Mouse (Mus musculus) hindbrain, embryonic 14.5 days (tissue): ENCODE data around the gene Eml2. TPM values are rescaled to one million over a fixed set of nuclear protein-coding genes. Genes with fewer than 3 reads are reported as not detected.
A peak's percentile ranks its signal among the peaks of the same experiment; 100 is the strongest.

Experiments
- ATAC-seq: fragments of 200-750 bp; cut with Nextera tagmentation; 2 replicates; pipeline ENCODE4 v1.8.0; 2017; ENCODE audit warnings: moderate number of reproducible peaks, mild to moderate bottlenecking, moderate TSS enrichment, moderate library complexity; ENCODE audit not compliant: low FRiP score
- DNase-seq: peaks from one replicate; pipeline ENCODE4 v3.0.0-alpha.2; 2015; ENCODE audit warnings: low spot score
- H3K27ac ChIP-seq: fragments of 300-500 bp; sonication (generic); 2 replicates; pipeline ENCODE4 v1.5.1; 2014; ENCODE audit warnings: mild to moderate bottlenecking, moderate library complexity
- H3K27me3 ChIP-seq: fragments of 300-500 bp; sonication (generic); 2 replicates; pipeline ENCODE4 v1.6.1; 2014; ENCODE audit warnings: mild to moderate bottlenecking, low read length, mixed read lengths; ENCODE audit not compliant: control insufficient read depth, insufficient read depth
- H3K36me3 ChIP-seq: fragments of 300-500 bp; sonication (generic); replicated peaks from 2 replicates; pipeline ENCODE4 v1.6.1; 2014; ENCODE audit not compliant: control insufficient read depth, insufficient read depth
- H3K4me1 ChIP-seq: fragments of 300-500 bp; sonication (generic); replicated peaks from 2 replicates; pipeline ENCODE4 v1.6.1; 2014; ENCODE audit warnings: antibody characterized with exemption, low read length, mixed read lengths; ENCODE audit not compliant: control insufficient read depth, insufficient read depth
- H3K4me2 ChIP-seq: fragments of 300-500 bp; sonication (generic); replicated peaks from 2 replicates; pipeline ENCODE4 v1.6.1; 2014; ENCODE audit warnings: mild to moderate bottlenecking, moderate library complexity
- H3K4me3 ChIP-seq: fragments of 300-500 bp; sonication (generic); replicated peaks from 2 replicates; pipeline ENCODE4 v1.5.1; 2014; ENCODE audit warnings: mild to moderate bottlenecking, low read length
- H3K9ac ChIP-seq: fragments of 300-500 bp; sonication (generic); 2 replicates; pipeline ENCODE4 v1.6.1; 2014
- H3K9me3 ChIP-seq: fragments of 300-500 bp; sonication (generic); 2 replicates; pipeline ENCODE4 v1.6.1; 2016; ENCODE audit warnings: low read length; ENCODE audit not compliant: control insufficient read depth
- WGBS: fragments of 180-500 bp; shearing (Covaris S2); extraction: QIAGEN DNeasy Blood & Tissue Kit; methylation state at CpG from one replicate; pipeline ENCODE4 v1.1.7; 2014; 5-methylcytosine and 5-hydroxymethylcytosine counted together
- polyA plus RNA-seq: library from polyadenylated mRNA; unstranded; fragments of >200 nt; fragmentation: Nextera tagmentation; extraction: Ambion mirVana; gene quantifications from 2 replicates; pipeline ENCODE4 v1.2.1, GENCODE M21; 2014

Eml2 gene
- polyA plus RNA-seq, 1 experiment from 2014 or later = 3.6 TPM

- peaks cover 7% of the 10 kb centered on the region; the same call in 1 of the 2 replicates for H3K27me3 ChIP-seq
- no peaks in the 10 kb centered on the region for H3K9me3 ChIP-seq
- no peak overlapping the region for H3K4me3 ChIP-seq
- no peak overlapping the region for H3K9ac ChIP-seq
- DNase-seq (no peak), ATAC-seq (no peak)
- H3K36me3 ChIP-seq = no peaks in the 10 kb centered on the region
- no peak overlapping the region for H3K27ac ChIP-seq
- H3K4me1 ChIP-seq = 0 out of 2 replicates have a peak, but pooled peaks cover 3% of the 10 kb centered on the region
- WGBS = 72% methylated on average over 9 of the region's 9 CpGs
- H3K4me2 ChIP-seq = no peak overlapping the region
Observed at GRCm38 (mm10) chr7:19214940-19215339, 38.7 kb downstream of the Eml2 start.

DNA sequence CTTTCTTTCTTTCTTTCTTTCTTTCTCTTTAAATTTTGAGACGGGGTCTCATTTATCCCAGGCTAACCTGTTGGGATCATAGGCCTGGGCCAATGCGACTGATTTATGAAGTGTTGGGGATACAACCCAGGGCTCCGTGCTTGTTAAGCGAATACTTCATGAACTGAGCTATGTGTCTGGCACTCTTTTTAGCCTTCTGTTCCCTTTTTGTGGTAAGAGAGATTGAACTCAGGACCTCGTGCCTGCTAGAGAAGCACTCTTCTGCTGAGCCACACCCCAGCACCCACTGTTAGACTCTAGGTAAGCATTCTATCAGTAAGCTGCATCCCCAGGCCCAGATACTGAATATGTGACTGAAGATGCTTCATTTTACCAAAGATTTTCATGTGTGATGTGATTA lies 41.3 kb downstream of the Eml2 start:
- H3K9me3 ChIP-seq = no peaks in the 10 kb centered on the region
- H3K27me3 ChIP-seq = peaks cover 7% of the 10 kb centered on the region; the same call in 1 of the 2 replicates
- H3K4me2 ChIP-seq = no peak overlapping the region
- no peak overlapping the region for H3K9ac ChIP-seq
- no peak overlapping the region for H3K4me3 ChIP-seq
- 67% methylated on average over 5 of the region's 5 CpGs for WGBS
- no peak for DNase-seq
- no peak overlapping the region for H3K27ac ChIP-seq
- H3K36me3 ChIP-seq = no peaks in the 10 kb centered on the region
- H3K4me1 ChIP-seq = 0 out of 2 replicates have a peak, but pooled peaks cover 3% of the 10 kb centered on the region
- no peak for ATAC-seq

DNA sequence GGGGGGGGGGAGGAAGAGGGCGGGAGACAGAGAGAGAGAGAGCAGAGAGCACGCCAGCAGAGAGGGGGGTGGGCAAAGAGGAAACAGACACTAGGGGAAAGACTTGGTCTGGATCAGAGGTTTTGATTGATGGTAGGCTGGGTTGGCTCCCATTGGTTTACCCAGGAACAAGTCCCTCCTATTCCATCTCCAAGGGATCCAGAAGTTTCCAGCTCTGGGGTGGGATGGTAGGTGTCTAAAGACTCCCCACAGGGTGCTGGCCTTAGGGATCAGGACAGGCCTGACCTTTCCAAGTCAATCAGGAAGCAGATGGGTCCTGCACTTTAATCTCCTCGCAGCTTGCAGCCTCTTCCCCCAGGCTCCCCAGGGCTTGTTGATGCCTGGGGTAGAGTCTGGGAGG lies 41.7 kb downstream of the Eml2 start:
- H3K27ac ChIP-seq = no peak overlapping the region
- no peak for ATAC-seq
- 0 out of 2 replicates have a peak, but pooled peaks cover 3% of the 10 kb centered on the region for H3K4me1 ChIP-seq
- WGBS = 15% methylated on average over 3 of the region's 3 CpGs
- H3K9ac ChIP-seq = no peak overlapping the region
- H3K4me2 ChIP-seq = no peak overlapping the region
- no peaks in the 10 kb centered on the region for H3K9me3 ChIP-seq
- no peak for DNase-seq
- no peaks in the 10 kb centered on the region for H3K36me3 ChIP-seq
- H3K4me3 ChIP-seq = no peak overlapping the region
- peaks cover 5% of the 10 kb centered on the region; the same call in 1 of the 2 replicates for H3K27me3 ChIP-seq

- Histone ChIP-seq H3K27ac (no peak overlapping the region), H3K27me3 (no peaks in the 10 kb centered on the region), H3K4me3 (no peak overlapping the region), H3K9me3 (no peaks in the 10 kb centered on the region), H3K4me2 (no peak overlapping the region), H3K36me3 (no peaks in the 10 kb centered on the region), H3K4me1 (0 out of 2 replicates have a peak, but pooled peaks cover 3% of the 10 kb centered on the region), H3K9ac (no peak overlapping the region)
- DNase-seq = no peak
- no peak for ATAC-seq
- 71% methylated on average over 3 of the region's 3 CpGs for WGBS
Observed at GRCm38 (mm10) chr7:19220061-19220460, 43.8 kb downstream of the Eml2 start.

DNA sequence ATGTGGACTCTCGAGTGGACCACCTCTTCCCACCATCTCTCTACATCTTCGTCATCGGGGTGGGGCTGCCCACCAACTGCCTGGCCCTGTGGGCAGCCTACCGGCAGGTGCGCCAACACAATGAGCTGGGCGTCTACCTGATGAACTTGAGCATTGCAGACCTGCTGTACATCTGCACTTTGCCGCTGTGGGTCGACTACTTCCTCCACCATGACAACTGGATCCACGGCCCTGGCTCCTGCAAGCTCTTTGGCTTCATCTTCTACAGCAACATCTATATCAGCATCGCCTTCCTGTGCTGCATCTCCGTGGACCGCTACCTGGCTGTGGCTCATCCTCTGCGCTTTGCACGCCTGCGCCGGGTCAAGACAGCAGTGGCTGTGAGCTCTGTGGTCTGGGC lies 46.0 kb downstream of the Eml2 start:
- Histone ChIP-seq H3K36me3 (no peaks in the 10 kb centered on the region; the same call in 1 of the 2 replicates), H3K9ac (no peak overlapping the region), H3K27ac (no peak overlapping the region), H3K4me2 (no peak overlapping the region), H3K4me1 (peaks cover 6% of the 10 kb centered on the region; the same call in 1 of the 2 replicates), H3K9me3 (no peaks in the 10 kb centered on the region), H3K4me3 (no peak overlapping the region), H3K27me3 (no peaks in the 10 kb centered on the region)
- no peak for ATAC-seq
- no peak for DNase-seq
- 95% methylated on average over 16 of the region's 16 CpGs for WGBS

DNA sequence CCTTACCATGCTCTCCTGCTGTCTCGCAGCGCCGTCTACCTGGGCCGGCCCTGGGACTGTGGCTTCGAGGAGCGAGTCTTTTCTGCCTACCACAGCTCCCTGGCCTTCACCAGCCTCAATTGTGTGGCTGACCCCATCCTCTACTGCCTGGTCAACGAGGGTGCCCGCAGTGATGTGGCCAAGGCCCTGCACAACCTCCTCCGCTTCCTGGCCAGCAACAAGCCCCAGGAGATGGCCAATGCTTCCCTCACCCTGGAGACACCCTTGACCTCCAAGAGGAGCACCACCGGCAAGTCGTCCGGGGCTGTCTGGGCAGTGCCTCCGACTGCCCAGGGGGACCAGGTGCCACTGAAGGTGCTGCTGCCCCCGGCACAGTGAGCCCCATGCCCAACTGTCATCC lies 46.7 kb downstream of the Eml2 start:
- WGBS = 93% methylated on average over 14 of the region's 14 CpGs

GRCm38 (mm10) chr7:19224933-19225332 lies 48.7 kb downstream of the Eml2 start:
- ATAC-seq = no peak
- 88% methylated on average over 4 of the region's 4 CpGs for WGBS

More for the DNA sequence above, 46.7 kb downstream of the Eml2 start:
- H3K4me1 ChIP-seq = peaks cover 6% of the 10 kb centered on the region; the same call in 1 of the 2 replicates
- no peak overlapping the region for H3K4me2 ChIP-seq
- H3K4me3 ChIP-seq = no peak overlapping the region
- DNase-seq = no peak
- H3K27ac ChIP-seq = no peak overlapping the region
- H3K9me3 ChIP-seq = no peaks in the 10 kb centered on the region
- no peak for ATAC-seq
- H3K36me3 ChIP-seq = no peaks in the 10 kb centered on the region; the same call in 1 of the 2 replicates
- H3K27me3 ChIP-seq = no peaks in the 10 kb centered on the region
- no peak overlapping the region for H3K9ac ChIP-seq

GRCm38 (mm10) chr7:19226817-19227797 lies 50.9 kb downstream of the Eml2 start:
- peak overlapping the region; percentile 100 for H3K27ac ChIP-seq
- WGBS = 17% methylated on average over 20 of the region's 20 CpGs
- DNase-seq (peak; percentile 56), ATAC-seq (peak; percentile 18)
- H3K4me1 ChIP-seq = peaks cover 18% of the 10 kb centered on the region
- H3K4me3 ChIP-seq = peak overlapping the region; percentile 55
- H3K36me3 ChIP-seq = no peaks in the 10 kb centered on the region; the same call in 1 of the 2 replicates
- H3K4me2 ChIP-seq = peak overlapping the region; percentile 94
- no peaks in the 10 kb centered on the region for H3K9me3 ChIP-seq
- peak overlapping the region; percentile 72 for H3K9ac ChIP-seq
- no peaks in the 10 kb centered on the region for H3K27me3 ChIP-seq

More at GRCm38 (mm10) chr7:19224933-19225332, 48.7 kb downstream of the Eml2 start:
- Histone ChIP-seq H3K9ac (no peak overlapping the region), H3K27me3 (no peaks in the 10 kb centered on the region), H3K27ac (no peak overlapping the region), H3K9me3 (no peaks in the 10 kb centered on the region), H3K4me2 (no peak overlapping the region), H3K4me1 (peaks cover 15% of the 10 kb centered on the region), H3K4me3 (no peak overlapping the region), H3K36me3 (no peaks in the 10 kb centered on the region; the same call in 1 of the 2 replicates)
- DNase-seq = no peak
